Mouse (Mus musculus): ENCODE results near the gene Spata13.

Spata13 gene

GRCm38 (mm10) chr14:60675697-60676096, 41.9 kb downstream of the Spata13 start:
- DNase-seq (ENCODE audit: low read depth, low spot score), result no peak

GRCm38 (mm10) chr14:60676625-60677314, 43.0 kb downstream of the Spata13 start:
- DNase-seq (ENCODE audit: low read depth, low spot score), result no peak

DNA sequence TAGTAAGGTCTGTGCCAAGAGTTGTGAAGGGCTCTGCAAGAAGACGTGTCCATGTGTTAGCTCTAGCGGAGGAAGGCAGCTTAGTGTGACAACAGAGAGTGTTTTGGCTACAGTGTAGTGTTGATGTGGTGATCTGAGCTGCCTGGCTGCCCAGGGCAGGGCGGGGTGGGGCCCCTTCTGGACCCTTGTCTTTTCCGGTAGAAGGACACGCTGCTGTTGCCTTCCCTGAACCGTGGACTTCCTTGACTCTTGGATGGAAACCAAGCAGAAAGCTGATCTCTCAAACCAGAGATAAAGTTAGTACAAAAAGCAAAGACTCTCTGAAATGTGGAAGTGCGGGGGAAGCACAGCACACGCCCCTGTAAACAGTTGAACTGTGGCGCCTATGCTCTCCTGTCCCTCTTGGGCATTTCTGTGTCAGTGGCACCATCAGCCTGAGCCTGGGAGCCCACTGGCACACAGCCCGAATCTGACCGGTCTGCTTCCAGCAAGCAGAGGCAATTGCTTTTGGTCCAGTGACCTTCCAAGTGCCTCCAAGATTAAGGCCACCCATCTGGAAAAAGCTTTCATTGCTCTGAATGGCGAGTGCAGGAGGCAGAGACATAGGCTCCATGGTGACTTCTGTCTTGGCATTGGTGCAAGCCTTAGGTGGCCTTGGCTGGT, 48.7 kb downstream of the Spata13 start:
- DNase-seq (ENCODE audit: low read depth, low spot score), result peak; percentile 32

DNA sequence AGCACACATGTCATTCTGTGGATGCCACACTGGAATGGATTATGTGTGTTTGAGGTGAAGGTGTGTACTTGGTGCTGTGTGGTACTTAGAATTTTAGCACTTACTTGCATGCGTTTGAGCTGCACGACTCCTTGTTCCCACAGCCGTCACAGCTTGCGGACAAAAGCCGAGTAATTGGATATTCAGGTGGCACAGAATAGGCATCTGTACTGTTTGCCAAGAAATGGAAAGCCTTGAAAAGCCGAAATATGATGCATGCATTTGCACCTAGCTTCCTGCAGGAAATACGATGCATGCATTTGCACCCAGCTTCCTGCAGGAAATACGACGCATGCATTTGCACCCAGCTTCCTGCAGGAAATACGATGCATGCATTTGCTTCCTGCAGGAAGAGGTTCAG, 50.2 kb downstream of the Spata13 start:
- no peak for DNase-seq (ENCODE audit: low read depth, low spot score)

- DNase-seq (ENCODE audit: low read depth, low spot score), result no peak
These were observed 52.9 kb downstream of the Spata13 start for GRCm38 (mm10) chr14:60686733-60687132.

- no peak for DNase-seq (ENCODE audit: low read depth, low spot score)
These were observed 53.4 kb downstream of the Spata13 start for GRCm38 (mm10) chr14:60687241-60687640.

- peak; percentile 65 for DNase-seq (ENCODE audit: low read depth, low spot score)
These were observed 54.9 kb downstream of the Spata13 start for GRCm38 (mm10) chr14:60688509-60689205.

DNA sequence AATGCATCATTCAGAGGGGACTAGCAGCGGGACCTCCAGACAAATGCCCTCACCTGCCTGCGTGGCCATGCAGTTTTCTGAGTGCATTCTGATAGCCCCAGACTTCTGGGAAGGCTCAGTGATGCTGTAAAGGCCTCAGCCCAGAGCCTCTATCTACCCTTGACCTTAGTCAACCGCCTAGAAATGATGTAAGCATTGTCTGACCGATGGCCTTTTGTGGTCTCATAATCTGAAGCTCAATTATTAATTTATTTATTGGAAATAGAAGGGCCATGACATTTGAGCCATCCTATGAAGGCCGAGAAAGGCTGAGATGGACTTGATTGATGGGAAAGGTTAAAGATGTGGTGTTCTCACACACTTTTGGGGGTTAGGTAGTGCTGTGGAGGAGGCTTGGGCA, 56.0 kb downstream of the Spata13 start:
- DNase-seq (ENCODE audit: low read depth, low spot score), result no peak

- no peak for DNase-seq (ENCODE audit: low read depth, low spot score)
These were observed 56.8 kb downstream of the Spata13 start for GRCm38 (mm10) chr14:60690631-60691030.

DNA sequence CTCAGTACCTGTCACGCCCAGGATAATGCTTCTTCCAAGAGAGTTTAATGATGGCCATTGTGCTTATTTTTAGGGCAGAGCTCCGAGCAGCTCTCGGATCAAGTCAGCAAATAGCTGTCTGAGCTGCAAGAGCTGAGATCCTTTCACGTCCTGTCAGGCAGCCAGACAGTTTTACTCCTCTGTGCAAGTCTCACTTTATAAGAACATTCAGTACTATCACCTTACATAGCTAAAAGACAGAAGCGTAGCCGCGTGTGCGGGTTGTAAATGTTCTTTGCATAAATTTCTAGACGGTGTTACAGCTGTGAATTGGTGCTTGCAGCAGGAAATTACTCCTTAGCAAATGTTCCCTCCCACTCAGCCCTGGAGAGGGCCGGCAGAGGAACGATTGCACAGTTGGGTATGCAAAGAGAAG, 59.3 kb downstream of the Spata13 start:
- DNase-seq (ENCODE audit: low read depth, low spot score), result no peak

DNA sequence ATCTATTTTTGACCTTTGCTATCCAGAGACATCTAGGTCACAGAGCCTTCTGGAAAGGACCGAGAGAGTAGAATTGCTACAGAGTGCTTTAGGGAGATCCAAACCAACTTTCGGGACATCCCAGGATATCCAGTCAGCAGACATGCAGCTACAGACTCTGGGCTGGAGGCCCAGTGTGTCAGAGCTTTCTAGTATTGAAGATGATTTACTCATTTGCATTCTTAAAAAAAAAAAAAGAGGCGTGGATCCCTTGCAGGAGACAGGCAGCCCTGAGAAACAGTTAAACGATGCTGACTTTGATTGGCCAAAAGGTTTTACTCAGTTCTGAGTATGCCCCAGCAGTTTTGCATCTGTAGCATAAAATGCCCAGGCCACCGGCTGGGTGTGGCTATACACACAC, 59.9 kb downstream of the Spata13 start:
- no peak for DNase-seq (ENCODE audit: low read depth, low spot score)

- DNase-seq (ENCODE audit: low read depth, low spot score), result peak; percentile 33
These were observed 60.6 kb downstream of the Spata13 start for GRCm38 (mm10) chr14:60694215-60694997.

- DNase-seq (ENCODE audit: low read depth, low spot score), result no peak
These were observed 63.5 kb downstream of the Spata13 start for GRCm38 (mm10) chr14:60697351-60697750.

DNA sequence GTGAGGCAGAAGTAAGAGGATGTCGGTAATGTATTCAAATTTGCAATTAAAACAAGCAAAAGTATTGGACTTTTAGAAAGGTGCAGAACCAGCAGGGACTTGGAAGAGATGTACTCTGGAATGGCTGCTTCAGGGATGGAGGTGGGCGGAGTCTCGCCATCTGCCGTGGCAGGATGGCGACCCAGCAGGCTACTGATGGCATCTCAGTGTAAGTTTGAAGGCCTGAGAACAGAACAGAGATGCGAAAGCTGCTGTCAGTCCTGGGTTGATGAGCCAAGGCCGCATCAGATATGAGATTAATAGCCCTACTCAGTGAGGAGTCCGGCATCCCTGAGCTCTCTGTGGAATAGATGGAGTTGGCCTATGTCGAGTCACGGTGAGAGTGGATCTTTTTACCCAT, 65.2 kb downstream of the Spata13 start:
- no peak for DNase-seq (ENCODE audit: low read depth, low spot score)

DNA sequence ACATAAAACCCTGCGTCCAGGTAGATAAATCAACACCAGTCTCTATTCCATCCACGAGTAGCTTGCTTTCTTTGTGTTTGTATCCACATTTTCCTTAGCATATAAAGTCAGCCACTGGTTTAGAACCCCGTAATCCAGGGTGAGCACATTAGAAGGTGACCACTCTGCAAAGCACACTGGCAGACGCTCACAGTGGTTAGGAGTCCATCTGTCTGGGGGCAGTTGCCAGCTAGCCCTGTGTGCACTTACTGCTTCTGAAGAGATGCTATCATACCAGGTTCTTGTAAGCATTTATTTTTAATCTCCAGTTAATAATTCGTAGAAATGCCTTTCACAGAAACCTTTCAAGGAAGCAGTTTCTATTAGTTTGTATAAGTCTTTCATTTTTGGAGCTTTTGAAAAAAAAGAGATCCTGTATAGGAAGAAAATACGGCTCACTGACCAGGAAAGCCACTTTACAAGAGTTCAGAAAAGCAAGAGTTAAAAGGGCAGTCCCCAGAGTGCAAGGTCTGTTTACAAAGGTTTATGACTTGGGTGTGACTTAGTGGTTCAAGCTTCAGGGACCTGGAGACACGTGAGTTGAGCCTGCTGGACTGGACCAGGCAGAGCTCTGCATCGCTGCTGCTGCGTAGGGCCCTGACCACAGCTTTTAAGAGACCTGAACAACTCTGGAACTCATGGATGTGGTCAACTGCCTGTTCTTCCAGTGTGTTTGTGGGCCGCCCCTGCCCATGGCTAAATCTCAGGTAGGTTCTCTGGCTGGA, 68.8 kb downstream of the Spata13 start:
- no peak for DNase-seq (ENCODE audit: low read depth, low spot score)

GRCm38 (mm10) chr14:60704510-60704909, 70.7 kb downstream of the Spata13 start:
- DNase-seq (ENCODE audit: low read depth, low spot score), result no peak

DNA sequence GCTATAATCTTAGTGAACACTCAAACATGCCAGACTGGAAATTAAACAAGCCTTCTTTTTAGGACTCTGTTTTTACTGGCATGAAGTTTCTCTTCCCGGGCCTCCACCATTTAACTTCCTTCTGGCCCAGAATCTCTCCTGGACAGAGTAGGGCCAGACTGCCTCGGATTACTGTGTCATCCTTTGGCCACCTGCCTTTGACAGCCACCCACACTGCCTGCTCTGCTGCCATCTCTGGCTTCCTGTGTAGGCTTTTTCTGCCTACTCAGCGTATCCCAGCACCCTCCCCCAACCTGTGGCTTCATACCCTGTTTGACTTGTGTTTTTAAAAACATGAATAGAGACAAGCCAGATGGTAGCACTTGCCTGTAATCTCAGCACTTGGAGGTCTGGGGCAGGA, 71.2 kb downstream of the Spata13 start:
- DNase-seq (ENCODE audit: low read depth, low spot score), result no peak

GRCm38 (mm10) chr14:60709192-60709591, 75.4 kb downstream of the Spata13 start:
- no peak for DNase-seq (ENCODE audit: low read depth, low spot score)

- no peak for DNase-seq (ENCODE audit: low read depth, low spot score)
These were observed 75.9 kb downstream of the Spata13 start for GRCm38 (mm10) chr14:60709749-60710148.

DNA sequence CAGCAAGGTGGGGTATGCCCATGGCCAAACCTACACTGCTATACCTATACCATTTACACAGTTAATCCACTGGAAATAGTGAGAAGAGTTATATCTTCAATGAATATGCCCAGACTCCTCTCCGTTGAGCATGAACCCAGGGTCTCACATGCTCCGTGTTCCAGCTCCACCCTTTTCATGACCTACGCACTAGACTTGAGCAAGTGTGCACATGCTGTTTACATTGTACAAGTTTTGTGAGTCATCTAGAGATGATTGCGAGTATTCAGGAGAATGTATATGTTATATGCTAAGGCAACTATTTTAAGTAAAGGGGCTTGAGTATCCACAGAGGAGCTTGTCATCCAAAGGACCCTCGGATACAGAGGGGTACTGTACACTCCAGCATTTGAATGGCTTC, 77.4 kb downstream of the Spata13 start:
- no peak for DNase-seq (ENCODE audit: low read depth, low spot score)

GRCm38 (mm10) chr14:60711590-60712288, 77.9 kb downstream of the Spata13 start:
- DNase-seq (ENCODE audit: low read depth, low spot score), result no peak
